Mouse (Mus musculus) ovary, adult 18-20 months (tissue): ENCODE measurements around the gene Sugct.
"Not testable (repeated sequence)": the region's sequence is repeated elsewhere in the genome, so short reads cannot be mapped to it uniquely, and the experiment has no call there.

Source experiments
- DNase-seq: peaks from one replicate; pipeline ENCODE4 v3.0.0; 2022; ENCODE audit warnings: low spot score, mixed read lengths

Sugct gene

DNA sequence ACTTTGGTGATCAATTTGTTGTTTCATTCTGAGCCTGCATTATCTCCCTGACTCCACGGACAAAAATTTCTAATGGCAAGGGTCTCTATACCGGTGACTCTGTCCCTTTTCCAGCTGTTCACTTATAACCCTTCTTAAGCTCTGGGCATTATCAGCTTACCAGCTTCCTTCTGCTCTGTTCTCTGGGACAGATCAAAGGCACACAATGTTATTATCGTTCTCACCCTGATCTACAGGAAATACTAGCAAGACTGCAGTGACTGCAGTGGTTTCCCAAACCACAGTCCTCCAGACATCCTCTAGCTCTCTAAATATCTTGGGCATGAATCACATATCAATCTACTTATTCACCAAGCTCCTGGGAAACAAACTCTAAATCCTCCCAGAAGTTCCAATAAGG is 90.7 kb downstream of the Sugct start:
- no peak for DNase-seq

DNA sequence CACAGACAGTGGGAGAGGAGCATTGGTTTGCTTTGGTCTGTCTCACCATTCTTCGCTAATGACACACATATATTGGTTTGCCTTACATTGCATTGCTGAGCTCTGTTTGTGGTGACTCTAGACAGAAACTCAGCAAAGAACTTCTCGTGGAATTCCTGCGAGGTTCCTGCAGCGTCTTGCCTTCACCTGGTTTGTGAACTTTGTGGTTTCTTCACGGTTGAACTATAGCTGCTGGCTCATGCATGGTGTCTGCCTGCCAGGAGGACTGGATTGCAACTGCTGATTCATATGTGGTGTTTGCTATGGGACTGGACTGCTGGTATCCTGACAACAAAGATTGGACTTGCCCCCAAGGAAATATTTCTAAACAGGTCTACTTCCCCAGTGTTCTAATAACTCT is 91.6 kb downstream of the Sugct start:
- no peak for DNase-seq

DNA sequence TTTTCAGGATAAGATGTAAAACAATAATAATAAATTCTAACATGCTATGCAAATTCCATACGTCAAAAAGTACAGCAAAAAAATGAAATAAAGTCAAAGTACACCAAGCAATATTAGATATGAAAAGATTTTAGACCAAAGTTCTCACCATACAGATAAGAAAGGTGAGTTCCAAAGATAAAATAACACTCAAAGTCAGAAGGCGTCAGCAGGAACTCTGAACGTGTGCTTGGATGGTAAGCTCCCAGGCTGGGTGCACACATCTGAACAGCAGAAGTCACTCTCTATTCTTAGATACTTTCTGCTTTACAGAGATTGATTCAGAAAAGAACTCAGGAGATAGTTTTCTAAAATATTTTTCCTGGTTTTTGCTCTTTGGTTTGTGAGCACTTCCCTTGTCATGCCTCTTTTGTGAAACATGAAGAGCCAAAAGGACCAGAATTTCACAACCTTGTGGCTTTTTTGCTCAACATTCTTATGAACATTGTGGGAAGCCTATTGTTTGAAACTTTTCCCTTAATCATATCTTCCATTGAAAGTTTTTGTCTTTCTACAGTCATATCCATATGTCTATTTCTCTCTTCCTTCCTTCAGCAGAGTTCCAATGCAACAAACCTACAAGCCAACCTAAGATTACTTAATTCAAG is 110.0 kb downstream of the Sugct start:
- DNase-seq: no peak

DNA sequence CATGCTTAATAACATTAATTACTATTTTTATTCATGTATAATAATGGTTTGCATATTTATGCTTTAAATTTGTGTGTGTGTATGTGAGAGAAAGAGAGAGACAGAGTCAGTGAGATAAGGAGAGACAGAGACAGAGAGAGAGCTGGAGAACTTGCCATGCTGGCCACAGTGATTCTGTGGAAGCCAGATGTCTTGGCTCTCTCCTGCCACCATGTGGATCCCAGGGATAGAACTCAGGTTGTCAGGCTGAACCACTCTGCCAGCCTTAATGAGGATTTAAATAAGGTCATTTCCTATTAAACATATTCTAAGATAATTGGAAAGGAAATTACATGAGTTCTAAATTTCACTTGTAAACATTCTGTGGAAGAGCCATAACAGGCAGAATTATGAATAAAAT is 110.5 kb downstream of the Sugct start:
- no peak for DNase-seq

DNA sequence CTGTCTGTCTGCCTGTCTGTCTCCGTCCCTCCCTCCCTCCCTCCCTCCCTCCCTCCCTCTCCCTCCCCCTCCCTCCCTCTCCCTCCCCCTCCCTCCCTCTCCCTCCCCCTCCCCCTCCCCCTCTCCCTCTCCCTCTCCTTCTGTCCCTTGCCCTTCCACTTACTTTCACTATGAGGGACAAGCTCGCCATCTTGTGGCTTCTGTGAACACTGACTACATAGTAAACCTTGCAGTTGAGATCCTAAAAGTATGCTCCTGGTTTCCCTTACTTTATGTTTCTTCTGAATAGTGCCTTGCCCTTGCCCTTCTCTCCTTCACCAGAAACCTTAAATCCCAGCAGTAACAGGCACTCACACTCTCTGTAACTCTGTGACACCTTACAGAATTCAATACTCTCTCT is 113.7 kb downstream of the Sugct start:
- DNase-seq: no peak

DNA sequence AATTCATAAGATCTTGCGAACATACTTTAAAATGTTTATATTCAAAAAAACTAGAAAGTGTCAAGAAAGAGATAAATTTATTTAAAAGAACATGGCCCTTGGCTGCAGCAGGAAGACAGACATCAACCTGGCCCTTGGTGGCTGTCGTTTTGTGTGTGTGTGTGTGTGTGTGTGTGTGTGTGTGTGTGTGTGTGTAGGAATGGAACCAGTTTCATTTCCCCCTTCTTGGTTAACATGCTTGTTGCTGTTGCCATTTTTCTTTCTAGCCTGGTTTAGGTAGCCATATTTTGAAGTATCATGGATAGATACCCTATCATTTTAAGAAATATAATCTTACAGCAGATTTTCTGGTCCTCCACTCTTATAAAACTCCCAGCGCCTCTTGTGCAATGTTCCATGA is 136.0 kb downstream of the Sugct start:
- DNase-seq: no peak

DNA sequence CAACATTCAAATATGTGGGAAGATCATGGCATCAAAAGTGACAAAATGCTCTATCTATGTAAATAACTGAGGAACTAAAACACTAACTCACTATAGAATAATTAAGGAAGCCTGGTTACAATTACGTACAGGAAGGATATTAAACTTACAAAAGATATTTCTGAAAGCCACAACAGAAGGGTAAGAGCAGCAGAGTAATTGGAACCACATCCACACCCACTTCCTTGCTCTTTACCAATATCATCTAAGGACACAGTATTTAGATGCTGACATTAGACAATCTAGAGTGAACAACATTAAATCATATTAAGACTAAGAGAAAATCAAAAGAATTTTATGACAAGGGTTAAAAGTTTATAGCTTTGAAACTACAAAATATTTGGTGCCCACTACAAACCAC is 159.0 kb downstream of the Sugct start:
- no peak for DNase-seq

DNA sequence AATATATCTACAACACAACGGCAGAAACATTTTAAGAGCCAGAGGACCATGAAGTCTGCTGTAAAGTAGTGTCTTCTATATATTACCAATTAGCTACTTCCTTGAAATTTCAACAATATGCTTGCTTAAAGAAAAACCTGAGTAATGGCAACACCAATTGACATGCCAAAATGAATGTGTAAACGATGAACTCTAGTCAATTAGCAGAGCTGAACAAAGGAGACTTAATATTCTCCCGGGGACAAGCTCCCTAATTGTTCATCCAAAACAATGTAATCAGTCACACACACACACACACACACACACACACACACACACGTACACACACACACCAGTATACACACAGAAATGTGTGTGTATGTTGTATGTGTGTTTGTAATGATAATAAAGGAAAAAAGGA is 160.5 kb downstream of the Sugct start:
- DNase-seq: no peak

DNA sequence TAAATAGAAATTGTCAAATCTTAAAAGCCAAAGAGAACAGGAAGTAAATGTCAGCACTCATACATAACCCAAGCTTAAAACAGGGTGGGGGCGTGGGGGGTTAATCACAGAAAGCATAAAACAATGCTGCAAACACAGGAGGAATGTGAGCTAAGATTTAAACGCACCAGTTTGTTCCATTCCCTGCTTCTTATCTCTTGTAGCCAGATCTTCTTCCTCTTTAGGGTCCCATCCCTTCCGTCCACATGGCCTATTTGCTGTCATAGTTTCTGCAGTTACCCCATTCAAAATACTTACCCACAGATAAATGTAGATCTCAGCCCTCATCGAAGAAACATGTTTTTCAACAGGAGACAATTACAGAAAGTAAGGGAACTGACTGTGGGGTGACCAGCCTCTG is 160.9 kb downstream of the Sugct start:
- no peak for DNase-seq

DNA sequence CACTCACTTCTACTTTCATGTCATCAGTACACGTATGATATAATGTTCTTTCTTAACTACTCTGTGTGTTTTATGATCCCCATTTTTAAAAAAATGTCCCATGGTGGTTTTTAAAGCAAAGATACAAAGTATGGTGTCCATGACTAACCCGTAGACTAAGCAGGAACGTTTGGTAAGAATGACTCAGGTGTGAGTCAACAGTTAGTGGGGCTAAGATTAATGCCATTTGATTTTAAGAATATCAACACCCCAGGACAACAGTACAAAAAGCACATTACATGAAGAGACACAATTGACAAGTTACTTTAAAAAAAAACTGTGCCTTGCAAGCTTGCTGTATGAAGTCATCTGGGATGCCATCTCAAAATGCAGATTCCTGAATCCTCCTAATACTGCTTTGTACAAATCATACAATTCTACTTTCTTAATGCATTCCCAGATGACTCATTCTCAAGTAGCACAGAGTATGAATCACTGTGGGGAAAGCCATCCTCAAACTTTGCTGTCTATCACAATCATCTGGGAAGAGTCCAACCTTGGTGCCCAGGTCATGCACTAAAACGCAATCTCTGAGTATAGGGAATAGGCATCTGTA is 184.1 kb downstream of the Sugct start:
- no peak for DNase-seq

DNA sequence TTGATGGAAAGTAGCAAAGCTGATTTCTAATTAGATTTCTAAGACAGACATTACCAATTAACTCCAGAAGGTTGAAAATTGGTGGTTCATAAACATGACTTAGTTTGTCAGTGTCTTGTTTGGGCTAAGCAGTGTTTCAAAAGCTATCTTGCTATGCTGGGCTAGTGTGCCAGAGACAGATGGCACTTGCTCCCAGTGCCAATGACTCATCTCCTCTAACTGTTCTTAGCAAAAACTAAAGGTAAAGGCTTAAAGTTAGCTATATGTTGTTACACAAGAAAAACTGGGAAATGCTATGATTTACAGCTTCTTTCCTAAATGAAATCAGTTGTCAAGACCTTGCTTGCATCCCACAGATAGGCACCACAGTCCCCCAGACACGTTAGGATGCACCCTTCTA is 200.4 kb downstream of the Sugct start:
- no peak for DNase-seq

DNA sequence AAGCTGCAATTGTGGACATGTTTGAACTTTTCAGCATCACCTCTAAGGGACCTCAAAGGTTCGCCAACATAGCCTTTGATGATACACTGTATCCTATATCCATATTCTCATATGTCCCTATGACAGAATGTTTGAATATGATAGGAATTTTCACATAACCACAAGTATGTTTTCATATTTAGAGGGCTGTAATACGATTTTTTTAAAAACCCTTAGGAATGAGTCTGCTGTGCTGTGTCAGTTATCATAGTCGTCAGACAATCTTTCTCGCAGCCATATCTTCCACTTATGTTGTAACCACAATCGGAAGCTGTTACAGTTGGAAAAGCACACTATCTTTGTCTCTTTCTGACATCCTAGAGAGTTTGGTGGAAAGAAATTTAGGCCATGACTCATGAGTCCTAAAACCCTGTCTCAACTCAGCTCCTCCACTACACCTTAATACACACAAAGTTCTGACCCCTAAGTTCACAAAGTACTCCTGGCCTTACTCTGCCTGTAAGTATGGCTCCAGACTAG is 201.2 kb downstream of the Sugct start:
- DNase-seq: no peak

DNA sequence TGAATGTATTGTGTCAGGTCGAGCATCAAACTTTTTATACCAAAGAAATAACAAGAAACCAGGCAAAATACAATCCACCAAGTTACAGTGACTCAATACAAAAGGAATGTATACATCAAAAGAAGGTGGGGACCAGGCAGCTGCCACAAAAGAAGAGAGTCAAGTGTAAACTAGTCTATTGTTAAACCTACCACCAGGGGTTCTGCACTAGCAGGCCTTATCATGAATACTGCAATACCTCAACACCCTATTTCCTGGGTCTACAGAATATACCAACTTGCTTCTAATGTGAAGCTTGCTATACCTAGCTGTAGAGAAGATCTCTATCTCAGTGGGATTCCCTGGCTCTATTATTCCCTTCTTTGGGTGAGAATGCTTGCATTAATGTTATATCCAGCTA is 237.4 kb downstream of the Sugct start:
- DNase-seq: not testable (repeated sequence)

DNA sequence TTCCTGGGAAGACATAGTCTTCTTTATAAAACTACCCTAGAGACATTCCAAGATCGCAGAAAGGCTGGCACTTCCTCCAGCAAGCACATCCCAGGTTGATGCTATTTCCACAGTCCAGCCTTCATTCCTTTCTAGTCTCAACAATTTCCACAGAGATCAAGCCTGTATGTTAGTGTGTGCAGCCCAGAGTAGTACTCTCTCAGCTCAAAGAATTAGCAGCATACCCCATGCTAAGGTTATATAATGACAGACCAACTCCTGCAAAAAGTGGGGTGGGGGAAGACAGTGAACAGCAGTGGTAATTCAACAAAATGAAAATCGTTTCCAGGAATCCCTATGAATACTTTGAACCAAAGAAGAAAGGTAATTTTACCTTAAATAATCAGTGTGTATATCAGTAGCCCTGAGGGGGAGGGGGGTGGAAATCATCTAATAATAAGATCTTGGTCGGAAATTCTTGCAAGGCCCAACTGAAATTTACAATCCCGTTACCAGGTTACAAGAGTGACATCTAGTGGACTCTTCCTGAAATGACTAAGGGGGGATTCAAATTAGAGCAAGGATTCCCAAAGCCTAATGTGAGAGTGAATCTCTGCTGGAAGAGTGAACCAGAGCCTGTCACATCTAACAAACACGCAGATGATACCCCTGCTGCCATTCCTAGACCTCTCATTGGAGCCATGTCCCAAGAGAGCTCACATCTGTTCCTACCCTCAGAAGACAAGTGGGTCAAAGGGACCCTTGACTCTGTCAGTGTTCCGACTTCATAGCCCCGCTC is 263.0 kb downstream of the Sugct start:
- no peak for DNase-seq

DNA sequence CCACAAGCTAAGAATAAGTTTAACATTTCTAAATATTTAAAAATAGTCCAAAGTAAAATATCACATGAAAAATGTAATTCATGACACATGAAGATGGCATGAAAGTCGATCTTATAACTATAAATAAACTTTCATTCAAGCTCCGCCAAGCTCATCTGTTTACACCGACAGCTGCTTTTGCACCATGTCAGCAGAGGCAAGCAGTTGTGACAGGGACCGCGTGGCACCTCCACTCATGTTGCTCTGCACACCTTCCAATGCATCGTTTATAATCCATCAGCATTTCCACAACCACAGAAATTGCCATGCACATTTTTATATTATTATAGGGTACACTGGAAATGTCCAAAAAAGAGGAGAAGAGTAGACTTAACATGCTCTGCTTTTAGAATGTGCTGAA is 273.5 kb downstream of the Sugct start:
- no peak for DNase-seq

DNA sequence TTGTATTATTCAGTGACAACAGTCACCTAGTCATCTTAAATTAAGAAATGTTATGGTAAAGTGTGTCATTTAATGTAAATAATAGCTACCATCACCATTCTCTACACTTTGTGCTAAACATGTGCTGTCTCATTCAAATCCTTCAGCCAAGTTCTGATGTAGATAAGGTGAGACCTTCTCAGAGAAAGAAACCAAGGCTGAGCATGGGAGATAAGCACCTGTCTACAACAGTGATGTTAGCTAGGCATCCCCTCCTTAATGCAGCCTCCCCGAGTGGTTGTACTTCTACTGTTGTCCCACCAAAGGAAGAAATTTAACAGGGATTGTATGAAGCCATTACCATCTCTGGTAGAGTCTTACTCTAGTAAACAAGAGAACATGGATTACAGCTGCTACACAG is 274.8 kb downstream of the Sugct start:
- DNase-seq: no peak

DNA sequence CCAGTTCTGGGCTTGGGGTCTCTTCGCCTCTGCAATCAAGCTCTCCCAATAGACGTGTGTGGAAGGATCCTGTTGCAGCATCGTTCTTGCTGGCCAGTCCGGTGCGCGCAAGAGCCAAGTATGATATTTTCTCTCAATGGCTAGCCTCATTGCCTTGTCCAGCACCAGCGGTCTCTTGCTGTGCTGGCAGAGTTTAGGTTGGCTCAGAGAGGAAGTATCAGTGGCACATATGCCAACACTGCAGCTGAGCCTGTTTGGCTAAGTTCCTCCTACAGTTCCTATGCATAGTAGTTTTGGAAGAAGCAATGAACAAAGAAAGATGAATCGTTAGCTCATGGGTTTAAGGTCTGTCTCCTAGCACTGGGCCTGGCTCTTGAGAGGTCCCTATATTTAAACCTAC is 352.5 kb downstream of the Sugct start:
- no peak for DNase-seq

DNA sequence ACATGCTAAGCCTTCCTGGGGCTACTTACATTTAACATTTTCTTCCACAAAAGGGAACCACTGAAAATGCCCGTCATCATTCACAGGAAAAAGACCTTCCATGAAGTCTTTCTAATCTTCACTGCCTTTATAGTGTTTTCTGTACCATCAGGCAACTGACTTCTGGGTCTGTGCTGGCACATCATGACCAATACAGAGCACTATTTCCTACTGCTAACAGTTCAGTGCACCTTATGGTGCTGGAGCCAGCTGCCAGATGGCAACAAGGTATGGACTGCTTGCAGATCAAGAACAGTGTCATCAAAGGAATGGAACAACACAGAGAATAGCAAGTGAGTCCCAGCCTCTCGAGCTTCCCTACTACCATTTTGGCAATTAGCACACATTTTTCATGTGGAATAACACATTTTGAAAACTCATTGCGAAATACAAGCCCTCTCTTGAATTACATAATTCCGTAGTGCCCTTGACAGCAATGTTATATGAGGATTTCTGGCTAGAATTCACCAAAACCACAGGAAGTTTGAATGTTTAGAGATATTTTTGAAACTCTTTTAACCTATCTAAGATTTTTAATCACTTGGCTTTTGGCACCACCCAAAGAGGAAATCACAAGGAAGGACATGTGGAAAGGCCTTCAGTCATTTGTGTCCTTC is 359.3 kb downstream of the Sugct start:
- DNase-seq: no peak

DNA sequence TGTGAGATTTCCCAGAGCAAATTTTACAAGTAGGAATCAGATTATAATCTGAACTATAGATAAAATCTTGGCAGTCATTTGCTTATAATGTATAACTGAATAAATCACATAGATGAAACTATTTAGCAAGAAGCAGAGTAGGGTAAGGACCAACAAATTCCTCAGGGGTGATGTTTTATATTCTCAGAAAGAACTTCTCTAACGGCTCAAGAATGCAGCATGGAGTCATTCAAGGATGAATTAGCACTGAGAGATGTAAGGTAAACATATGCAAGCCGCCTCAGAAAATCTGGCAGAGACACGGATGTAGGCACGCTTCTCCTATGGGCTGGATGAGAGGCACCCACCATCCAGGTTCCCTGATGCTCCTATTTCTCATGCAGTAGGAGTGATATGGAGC is 368.5 kb downstream of the Sugct start:
- DNase-seq: no peak

DNA sequence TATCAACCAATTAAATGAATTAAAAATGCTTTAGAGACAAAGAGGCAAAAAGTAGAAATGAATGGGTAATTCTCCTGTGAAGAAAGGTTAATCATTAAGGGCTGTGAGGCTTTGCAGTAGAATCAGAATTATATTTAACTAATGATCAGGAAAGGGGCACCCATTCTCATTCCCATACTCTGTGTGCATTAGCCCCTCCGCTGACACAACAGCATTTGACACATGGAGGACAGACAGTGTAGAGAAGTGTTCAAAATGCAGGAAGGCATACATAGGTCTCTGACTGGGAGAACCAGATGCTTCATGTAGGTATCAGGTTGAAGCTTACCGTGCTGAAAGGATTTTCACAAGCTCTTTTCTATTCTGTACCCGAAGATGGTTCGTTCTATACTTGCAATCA is 393.8 kb downstream of the Sugct start:
- DNase-seq: no peak

DNA sequence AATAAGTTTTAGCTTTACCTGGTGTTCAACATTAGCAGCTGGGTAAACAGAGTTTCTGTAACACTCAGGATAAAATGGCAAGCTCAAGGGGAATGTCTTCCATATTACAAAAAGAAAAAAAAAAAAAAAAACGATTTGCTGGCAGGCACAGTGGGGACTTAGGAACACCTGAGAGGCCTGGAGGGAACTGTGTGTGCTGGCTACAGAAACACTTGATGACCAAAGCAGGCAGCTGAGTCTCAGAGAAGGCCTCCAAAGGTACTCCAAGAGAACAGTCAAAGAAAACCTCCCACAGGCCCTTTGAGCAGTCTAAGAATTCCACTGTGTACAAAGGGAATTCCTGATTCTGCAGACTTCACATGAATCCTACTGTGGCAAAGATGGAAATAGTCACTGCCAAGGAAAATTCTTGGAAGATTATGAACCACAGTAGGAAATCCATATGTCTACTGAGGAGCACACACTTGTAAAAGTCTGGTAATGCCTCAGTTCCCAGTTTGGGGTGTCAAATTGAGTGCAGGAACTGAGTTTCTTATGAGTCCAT is 397.8 kb downstream of the Sugct start:
- DNase-seq: no peak

DNA sequence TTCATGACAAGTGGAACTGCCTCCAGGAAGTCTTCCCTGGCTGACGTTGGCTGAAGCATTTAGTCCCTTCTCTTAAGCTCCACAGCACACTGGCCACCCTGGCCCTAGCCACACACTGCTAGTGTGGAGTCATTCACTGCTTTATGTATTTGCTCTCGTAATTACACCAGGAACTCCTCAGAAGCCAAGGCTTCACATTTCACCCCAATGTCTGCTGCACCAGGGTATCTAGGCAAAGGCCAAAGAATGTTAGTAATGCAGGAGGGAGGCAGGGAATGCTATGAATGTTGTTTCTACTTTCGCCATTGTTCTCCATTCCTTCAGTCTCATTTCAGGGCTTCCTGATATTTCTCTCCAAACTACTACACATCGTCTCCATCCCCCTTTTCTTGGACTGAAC is 398.4 kb downstream of the Sugct start:
- no peak for DNase-seq

DNA sequence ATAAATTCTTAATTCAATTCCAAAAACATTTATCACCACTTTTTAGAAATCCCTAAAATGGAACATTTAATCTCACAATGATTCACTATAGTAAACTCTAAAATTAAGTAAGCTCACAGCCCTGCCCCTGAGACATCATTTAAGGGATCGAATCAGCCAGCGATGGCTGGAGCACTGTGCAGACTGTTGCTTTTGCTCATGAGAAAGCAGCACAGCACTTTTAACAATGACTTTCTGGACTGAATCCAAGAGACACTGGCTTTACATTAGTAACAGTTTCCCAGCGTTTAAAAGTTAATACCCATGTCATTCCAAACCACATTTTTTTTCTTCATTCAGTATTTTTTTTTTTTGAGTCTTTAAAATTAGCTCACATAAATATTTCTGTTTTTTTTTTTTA is 398.9 kb downstream of the Sugct start:
- DNase-seq: no peak
